In genomic region chr3:89393605-89394004, GRCm38 (mm10) we compare ENCODE assay signal across 8 mouse cellular contexts. TPM values are rescaled to one million over a fixed set of nuclear protein-coding genes. Genes with fewer than 3 reads are reported as not detected.
DNase-seq lines count a peak whose midpoint lies in the region; ATAC-seq and TF ChIP-seq lines count a peak whose summit lies in the region.

No protein-coding gene starts in this region.

- WGBS in forebrain, embryonic 10.5 days: under 1% methylated on average over 15 of the region's 15 CpGs
- WGBS in heart, embryonic 15.5 days: under 1% methylated on average over 15 of the region's 15 CpGs
- 0% methylated on average over 15 of the region's 15 CpGs for WGBS in liver, embryonic 13.5 days (ENCODE audit: insufficient replicate concordance)
- 1% methylated on average over 15 of the region's 15 CpGs for WGBS in stomach, embryonic 14.5 days

- DNase-seq in c-Kit-positive CD71-positive TER-119-negative erythroid progenitor cells, embryonic 14.5 days (ENCODE audit: low read depth): peak; percentile 93
- DNase-seq in forebrain, embryonic 10.5 days (ENCODE audit: extremely low spot score, low spot score): peak; percentile 98
- DNase-seq in kidney, postnatal 25 days: peak; percentile 99 to 100
- peak; percentile 98 for DNase-seq in liver, embryonic 13.5 days
- DNase-seq in natural killer cell, adult 2 months (ENCODE audit: low spot score in 2 of 2): peak; percentile 94 to 96

- peak; percentile 94 for ATAC-seq in heart, embryonic 15.5 days (replicated peaks; ENCODE audit: insufficient number of reproducible peaks, insufficient read depth, low FRiP score, low read depth)
- peak; percentile 91 for ATAC-seq in liver, embryonic 13.5 days (ENCODE audit: low read depth)
- ATAC-seq in stomach, embryonic 14.5 days (ENCODE audit: insufficient number of reproducible peaks, insufficient read depth, low FRiP score, low read depth): peak; percentile 94

- peak overlapping the region; percentile 90 for H3K27ac ChIP-seq in forebrain, embryonic 10.5 days
- peak overlapping the region; percentile 94 for H3K27ac ChIP-seq in heart, embryonic 15.5 days
- H3K27ac ChIP-seq in liver, embryonic 13.5 days: peak overlapping the region; percentile 83
- H3K27ac ChIP-seq in stomach, embryonic 14.5 days (ENCODE audit: low read length): peak overlapping the region; percentile 94

- H3K4me3 ChIP-seq in E14TG2a.4 (replicated peaks; ENCODE audit: low read length): peak overlapping the region; percentile 84
- H3K4me3 ChIP-seq in forebrain, embryonic 10.5 days: peak overlapping the region; percentile 75
- peak overlapping the region; percentile 73 for H3K4me3 ChIP-seq in heart, embryonic 15.5 days
- peak overlapping the region; percentile 65 for H3K4me3 ChIP-seq in liver, embryonic 13.5 days (replicated peaks)
- peak overlapping the region; percentile 65 for H3K4me3 ChIP-seq in stomach, embryonic 14.5 days (ENCODE audit: low read depth, low read length)

- H3K4me2 ChIP-seq in heart, embryonic 15.5 days: peak overlapping the region; percentile 96
- H3K4me2 ChIP-seq in liver, embryonic 13.5 days: peak overlapping the region; percentile 94
- H3K4me2 ChIP-seq in stomach, embryonic 14.5 days (replicated peaks; ENCODE audit: low read depth, low read length): peak overlapping the region; percentile 97

- peaks cover 48% of the 10 kb centered on the region for H3K27me3 ChIP-seq in E14TG2a.4 (ENCODE audit: insufficient read depth, low read length)
- peaks cover 42% of the 10 kb centered on the region for H3K27me3 ChIP-seq in forebrain, embryonic 10.5 days (ENCODE audit: poor library complexity, severe bottlenecking)
- H3K27me3 ChIP-seq in heart, embryonic 15.5 days: no peaks in the 10 kb centered on the region
- H3K27me3 ChIP-seq in liver, embryonic 13.5 days: peaks cover 31% of the 10 kb centered on the region
- no peaks in the 10 kb centered on the region for H3K27me3 ChIP-seq in stomach, embryonic 14.5 days (ENCODE audit: control insufficient read depth, insufficient read depth, low read length)

- no peaks in the 10 kb centered on the region for H3K9me3 ChIP-seq in E14TG2a.4 (ENCODE audit: low read length)
- no peaks in the 10 kb centered on the region for H3K9me3 ChIP-seq in forebrain, embryonic 10.5 days
- H3K9me3 ChIP-seq in heart, embryonic 15.5 days (replicated peaks): no peaks in the 10 kb centered on the region
- no peaks in the 10 kb centered on the region for H3K9me3 ChIP-seq in liver, embryonic 13.5 days (replicated peaks)
- no peaks in the 10 kb centered on the region for H3K9me3 ChIP-seq in stomach, embryonic 14.5 days (ENCODE audit: control insufficient read depth, low read depth, low read length)

- peak overlapping the region; percentile 63 for H3K9ac ChIP-seq in heart, embryonic 15.5 days
- H3K9ac ChIP-seq in liver, embryonic 13.5 days: peak overlapping the region; percentile 78
- peak overlapping the region; percentile 62 for H3K9ac ChIP-seq in stomach, embryonic 14.5 days (replicated peaks; ENCODE audit: low read depth, low read length)

- H3K36me3 ChIP-seq in E14TG2a.4 (ENCODE audit: insufficient read depth, low read length): no peaks in the 10 kb centered on the region
- no peaks in the 10 kb centered on the region for H3K36me3 ChIP-seq in forebrain, embryonic 10.5 days (replicated peaks)
- no peaks in the 10 kb centered on the region for H3K36me3 ChIP-seq in heart, embryonic 15.5 days
- H3K36me3 ChIP-seq in liver, embryonic 13.5 days: no peaks in the 10 kb centered on the region
- H3K36me3 ChIP-seq in stomach, embryonic 14.5 days (ENCODE audit: control insufficient read depth, insufficient read depth, low read length): no peaks in the 10 kb centered on the region

- H3K4me1 ChIP-seq in E14TG2a.4 (replicated peaks; ENCODE audit: low read depth, low read length): peaks cover 68% of the 10 kb centered on the region
- peaks cover 78% of the 10 kb centered on the region for H3K4me1 ChIP-seq in forebrain, embryonic 10.5 days
- peaks cover 53% of the 10 kb centered on the region for H3K4me1 ChIP-seq in heart, embryonic 15.5 days (replicated peaks)
- H3K4me1 ChIP-seq in liver, embryonic 13.5 days (replicated peaks): peaks cover 78% of the 10 kb centered on the region
- H3K4me1 ChIP-seq in stomach, embryonic 14.5 days (ENCODE audit: control insufficient read depth, insufficient read depth, low read length): peaks cover 31% of the 10 kb centered on the region

- no peak for TF ChIP-seq CTCF in E14TG2a.4 (conservative IDR thresholded peaks at IDR 0.05; ENCODE audit: low read length)

RNA-seq across cellular contexts. Expression of gene Zbtb7b, which starts 1.0 kb away (rescaled TPM):
- polyA plus RNA-seq in forebrain, embryonic 10.5 days (2016; fragmentation: Nextera tagmentation; extraction: Ambion mirVana): 0.65 and 0.69 TPM in 2 replicates
- 2.3 and 3.0 TPM in 2 replicates for polyA plus RNA-seq in heart, embryonic 15.5 days (2015; fragmentation: Nextera tagmentation; extraction: Ambion mirVana)
- 0.97 and 1.8 TPM in 2 replicates for polyA plus RNA-seq in liver, embryonic 13.5 days (2015; fragmentation: Nextera tagmentation; extraction: Ambion mirVana)
- polyA plus RNA-seq in stomach, embryonic 14.5 days (2014; fragmentation: Nextera tagmentation; extraction: Ambion mirVana): 4.5 and 5.7 TPM in 2 replicates

RNA-seq across cellular contexts. Expression of gene Lenep, which starts 9.0 kb away (rescaled TPM):
- polyA plus RNA-seq in forebrain, embryonic 10.5 days (2016; fragmentation: Nextera tagmentation; extraction: Ambion mirVana): 0.15 and 0.23 TPM in 2 replicates
- 1.7 TPM in 1 of 2 replicates, not detected in the other for polyA plus RNA-seq in heart, embryonic 15.5 days (2015; fragmentation: Nextera tagmentation; extraction: Ambion mirVana)
- not detected in 2 replicates for polyA plus RNA-seq in liver, embryonic 13.5 days (2015; fragmentation: Nextera tagmentation; extraction: Ambion mirVana)
- 0.55 TPM in 1 of 2 replicates, not detected in the other for polyA plus RNA-seq in stomach, embryonic 14.5 days (2014; fragmentation: Nextera tagmentation; extraction: Ambion mirVana)

RNA-seq across cellular contexts. Expression of gene Flad1, which starts 18.1 kb away (rescaled TPM):
- 27.0 and 29.8 TPM in 2 replicates for polyA plus RNA-seq in forebrain, embryonic 10.5 days (2016; fragmentation: Nextera tagmentation; extraction: Ambion mirVana)
- 34.0 and 35.1 TPM in 2 replicates for polyA plus RNA-seq in heart, embryonic 15.5 days (2015; fragmentation: Nextera tagmentation; extraction: Ambion mirVana)
- polyA plus RNA-seq in liver, embryonic 13.5 days (2015; fragmentation: Nextera tagmentation; extraction: Ambion mirVana): 18.0 and 18.7 TPM in 2 replicates
- polyA plus RNA-seq in stomach, embryonic 14.5 days (2014; fragmentation: Nextera tagmentation; extraction: Ambion mirVana): 22.3 and 24.5 TPM in 2 replicates

RNA-seq across cellular contexts. Expression of gene Cks1b, which starts 24.6 kb away (rescaled TPM):
- 681 and 720 TPM in 2 replicates for polyA plus RNA-seq in forebrain, embryonic 10.5 days (2016; fragmentation: Nextera tagmentation; extraction: Ambion mirVana)
- 266 and 291 TPM in 2 replicates for polyA plus RNA-seq in heart, embryonic 15.5 days (2015; fragmentation: Nextera tagmentation; extraction: Ambion mirVana)
- 282 and 301 TPM in 2 replicates for polyA plus RNA-seq in liver, embryonic 13.5 days (2015; fragmentation: Nextera tagmentation; extraction: Ambion mirVana)
- polyA plus RNA-seq in stomach, embryonic 14.5 days (2014; fragmentation: Nextera tagmentation; extraction: Ambion mirVana): 470 and 503 TPM in 2 replicates

RNA-seq across cellular contexts. Expression of gene Shc1, which starts 24.6 kb away (rescaled TPM):
- polyA plus RNA-seq in forebrain, embryonic 10.5 days (2016; fragmentation: Nextera tagmentation; extraction: Ambion mirVana): 49.4 and 53.2 TPM in 2 replicates
- 60.6 and 79.9 TPM in 2 replicates for polyA plus RNA-seq in heart, embryonic 15.5 days (2015; fragmentation: Nextera tagmentation; extraction: Ambion mirVana)
- 42.3 and 51.4 TPM in 2 replicates for polyA plus RNA-seq in liver, embryonic 13.5 days (2015; fragmentation: Nextera tagmentation; extraction: Ambion mirVana)
- 68.7 and 73.2 TPM in 2 replicates for polyA plus RNA-seq in stomach, embryonic 14.5 days (2014; fragmentation: Nextera tagmentation; extraction: Ambion mirVana)

Comparison
In these comparisons a context has a peak if more than half of its experiments do, and no peak if none do; other contexts are left out.
1. Peak in every context shown above with its lines: DNase-seq, ATAC-seq, H3K4me3 ChIP-seq and H3K27ac ChIP-seq.